In the genomic region with DNA sequence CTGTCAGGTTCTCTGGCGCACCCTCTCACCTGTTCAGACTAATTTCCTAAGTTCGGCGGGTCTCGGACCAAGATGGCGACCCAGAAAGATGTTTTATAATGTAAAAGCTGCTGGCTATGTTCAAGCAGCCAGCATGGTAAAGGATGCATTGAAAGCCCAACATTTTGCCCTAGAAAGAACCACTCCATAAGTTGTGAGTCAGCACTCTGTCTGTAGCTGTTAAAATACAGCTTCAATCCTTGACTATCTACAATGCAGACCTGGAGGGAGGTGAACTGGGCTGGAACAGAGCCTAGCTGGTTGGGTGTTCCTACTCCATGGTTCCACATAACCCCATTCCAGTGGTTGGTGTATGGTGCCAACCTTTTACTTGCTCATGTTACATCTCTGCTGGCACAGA, we compare ENCODE assay signal across 22 mouse cellular contexts.
"Had no signal": no experiment of that assay in that cellular context is flagged by ENCODE, and none has a peak within 500 bp of the region (broad histone marks: within the 10 kb centered on the region; RNA-seq: fewer than 3 reads in every experiment).

No protein-coding gene starts in this region.

- H3K4me3 ChIP-seq: heart, embryonic 10.5 days; heart, embryonic 12.5 days; hindbrain, embryonic 12.5 days; hindbrain, embryonic 15.5 days; kidney, embryonic 15.5 days; left cerebral cortex, adult 2 months; limb, embryonic 13.5 days; limb, embryonic 15.5 days; liver, embryonic 12.5 days had no signal

- DNase-seq: gastrocnemius, postnatal 14 days; gastrocnemius, postnatal 36 days; heart, adult 18-20 months; heart, postnatal 10 days; kidney, adult 11 months; kidney, adult 2 months; kidney, adult 9 months; kidney, postnatal 14 days; kidney, postnatal 36 days; left cerebral cortex, postnatal 4 days had no signal

- H3K27ac ChIP-seq: heart, embryonic 10.5 days; hindbrain, embryonic 12.5 days; hindbrain, embryonic 15.5 days; hindbrain, postnatal 0 days; kidney, embryonic 15.5 days; kidney, postnatal 0 days; left cerebral cortex, adult 2 months; limb, embryonic 13.5 days; limb, embryonic 15.5 days; liver, embryonic 12.5 days; liver, embryonic 14.5 days had no signal

- H3K27me3 ChIP-seq: heart, embryonic 12.5 days; hindbrain, embryonic 12.5 days; hindbrain, embryonic 15.5 days; kidney, embryonic 15.5 days; limb, embryonic 13.5 days; limb, embryonic 15.5 days; liver, embryonic 12.5 days had no signal

- H3K9ac ChIP-seq: heart, embryonic 12.5 days; hindbrain, embryonic 12.5 days; hindbrain, embryonic 15.5 days; kidney, embryonic 15.5 days; limb, embryonic 13.5 days; limb, embryonic 15.5 days; liver, embryonic 12.5 days; liver, embryonic 14.5 days had no signal

- H3K36me3 ChIP-seq: heart, embryonic 10.5 days; heart, embryonic 12.5 days; hindbrain, embryonic 12.5 days; hindbrain, embryonic 15.5 days; kidney, embryonic 15.5 days; limb, embryonic 13.5 days; limb, embryonic 15.5 days; liver, embryonic 12.5 days had no signal

- H3K4me1 ChIP-seq: heart, embryonic 10.5 days; heart, embryonic 12.5 days; hindbrain, embryonic 12.5 days; hindbrain, embryonic 15.5 days; kidney, embryonic 15.5 days; limb, embryonic 13.5 days; limb, embryonic 15.5 days; liver, embryonic 12.5 days had no signal

- H3K9me3 ChIP-seq: heart, embryonic 10.5 days; heart, embryonic 12.5 days; hindbrain, embryonic 12.5 days; hindbrain, embryonic 15.5 days; kidney, embryonic 15.5 days; limb, embryonic 13.5 days; limb, embryonic 15.5 days; liver, embryonic 12.5 days had no signal
